Mouse (Mus musculus) stomach, postnatal 0 days (tissue): Measurements from ENCODE around the gene Sigmar1.
"Not testable (repeated sequence)": the region's sequence is repeated elsewhere in the genome, so short reads cannot be mapped to it uniquely, and the experiment has no call there.

ENCODE experiments used
- CTCF ChIP-seq: IDR thresholded peaks from 2 replicates; pipeline ENCODE4 v1.5.1; 2016; ENCODE audit warnings: antibody characterized with exemption, low read depth, mild to moderate bottlenecking, moderate library complexity
- EP300 ChIP-seq: optimal IDR thresholded peaks from 2 replicates; pipeline ENCODE3; 2016; ENCODE audit warnings: antibody characterized with exemption

DNA sequence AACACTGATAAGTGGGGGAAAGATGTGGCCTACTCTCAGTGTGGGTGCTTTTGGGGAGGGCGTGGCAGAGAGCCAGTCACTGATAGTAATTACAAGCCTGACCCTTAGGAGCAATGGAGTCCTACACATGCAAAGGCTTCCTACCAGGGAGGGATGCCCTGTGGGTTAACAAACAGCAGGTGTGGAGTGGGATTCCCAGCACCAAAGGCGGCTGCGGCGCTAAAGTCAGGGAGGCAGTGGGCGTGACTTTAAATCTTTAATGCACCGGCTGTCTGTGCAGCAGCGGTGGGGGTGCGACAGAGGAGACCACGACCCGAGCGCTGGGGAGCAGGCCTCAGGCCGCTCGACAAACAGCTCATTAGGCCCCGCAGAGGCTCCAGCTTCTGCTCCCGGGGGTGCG lies 17.0 kb upstream of the Sigmar1 start:
- not testable (repeated sequence) for TF ChIP-seq CTCF, EP300
